Mouse (Mus musculus) forebrain, embryonic 13.5 days (tissue): ENCODE data around the gene Utp11. TPM values are rescaled to one million over a fixed set of nuclear protein-coding genes. Genes with fewer than 3 reads are reported as not detected.

Experiments
- ATAC-seq: fragments of 200-750 bp; cut with Nextera tagmentation; 2 replicates; pipeline ENCODE4 v1.8.0; 2017
- H3K27ac ChIP-seq: fragments of 300-500 bp; sonication (generic); 2 replicates; pipeline ENCODE4 v1.5.1; 2015; ENCODE audit warnings: inconsistent platforms, mild to moderate bottlenecking, moderate library complexity
- H3K27me3 ChIP-seq: fragments of 300-500 bp; sonication (generic); 2 replicates; pipeline ENCODE4 v1.6.1; 2015; ENCODE audit warnings: mild to moderate bottlenecking, inconsistent platforms
- H3K36me3 ChIP-seq: fragments of 300-500 bp; sonication (generic); 2 replicates; pipeline ENCODE4 v1.6.1; 2015; ENCODE audit warnings: mild to moderate bottlenecking, inconsistent platforms; ENCODE audit not compliant: poor library complexity, severe bottlenecking
- H3K4me1 ChIP-seq: fragments of 300-500 bp; sonication (generic); 2 replicates; pipeline ENCODE4 v1.6.1; 2015; ENCODE audit warnings: inconsistent platforms
- H3K4me2 ChIP-seq: fragments of 300-500 bp; sonication (generic); 2 replicates; pipeline ENCODE4 v1.6.1; 2015; ENCODE audit warnings: inconsistent platforms, mild to moderate bottlenecking, moderate library complexity
- H3K4me3 ChIP-seq: fragments of 300-500 bp; sonication (generic); 2 replicates; pipeline ENCODE4 v1.5.1; 2015; ENCODE audit warnings: mild to moderate bottlenecking, inconsistent platforms
- H3K9ac ChIP-seq: fragments of 300-500 bp; sonication (generic); 2 replicates; pipeline ENCODE4 v1.6.1; 2015; ENCODE audit warnings: mild to moderate bottlenecking, inconsistent platforms
- H3K9me3 ChIP-seq: fragments of 300-500 bp; sonication (generic); replicated peaks from 2 replicates; pipeline ENCODE4 v1.6.1; 2016; ENCODE audit warnings: inconsistent platforms
- WGBS: fragments of 180-500 bp; shearing (Covaris S2); methylation state at CpG from one replicate; pipeline ENCODE4 v1.1.7; 2015; 5-methylcytosine and 5-hydroxymethylcytosine counted together
- polyA plus RNA-seq: library from polyadenylated mRNA; unstranded; fragments of >200 nt; fragmentation: Nextera tagmentation; extraction: Ambion mirVana; gene quantifications from 2 replicates; pipeline ENCODE4 v1.2.1, GENCODE M21; 2015

The Utp11 gene
- polyA plus RNA-seq, 1 experiment from 2014 or later, result 59.1 TPM

DNA sequence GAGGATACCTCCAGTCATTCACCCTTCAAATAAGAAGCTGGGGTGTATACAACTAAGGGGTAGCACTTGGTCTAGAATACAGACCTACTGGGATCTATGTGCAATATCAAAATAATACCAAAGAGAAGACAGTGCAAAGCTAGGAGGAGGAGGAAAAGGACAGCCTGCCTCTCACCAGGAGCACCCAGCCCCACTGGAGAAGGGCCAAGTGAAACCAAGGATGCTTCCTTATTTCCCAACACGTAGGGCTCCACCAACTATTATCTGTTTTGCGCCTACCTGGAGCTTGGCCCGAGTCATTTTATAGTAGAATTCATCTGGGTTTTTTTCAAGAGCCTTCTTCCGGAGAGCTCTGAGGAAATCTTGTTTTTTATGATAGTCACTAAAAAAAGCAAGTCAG is 9.9 kb downstream of the Utp11 start:
- no peak for ATAC-seq
- Histone ChIP-seq H3K9ac (no peak overlapping the region), H3K27ac (no peak overlapping the region), H3K4me3 (no peak overlapping the region), H3K9me3 (no peaks in the 10 kb centered on the region), H3K4me1 (no peaks in the 10 kb centered on the region), H3K36me3 (peaks cover 77% of the 10 kb centered on the region), H3K27me3 (no peaks in the 10 kb centered on the region), H3K4me2 (no peak overlapping the region)
- 93% methylated on average over 4 of the region's 4 CpGs for WGBS

DNA sequence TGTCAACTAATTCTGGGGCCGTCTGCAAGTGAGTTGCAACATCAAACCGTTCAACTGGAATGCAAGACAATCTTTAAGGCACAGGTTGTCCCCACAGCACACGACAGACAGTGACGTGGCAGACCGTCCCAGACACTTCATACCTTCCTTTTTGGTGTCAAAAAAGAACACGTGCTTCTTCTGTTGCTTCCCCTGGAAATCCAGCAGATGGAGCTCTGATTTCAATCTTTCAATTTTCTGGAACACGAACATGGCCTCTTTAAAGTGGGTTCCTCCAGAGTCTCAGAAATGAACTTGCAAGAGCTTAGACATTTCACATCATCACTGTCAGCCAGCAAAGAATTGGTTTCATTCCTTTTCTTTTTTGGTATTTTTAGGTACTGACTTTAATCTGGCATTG is 11.1 kb downstream of the Utp11 start:
- 55% methylated on average over 7 of the region's 7 CpGs for WGBS
- no peak for ATAC-seq
- H3K4me2 ChIP-seq, result no peak overlapping the region

DNA sequence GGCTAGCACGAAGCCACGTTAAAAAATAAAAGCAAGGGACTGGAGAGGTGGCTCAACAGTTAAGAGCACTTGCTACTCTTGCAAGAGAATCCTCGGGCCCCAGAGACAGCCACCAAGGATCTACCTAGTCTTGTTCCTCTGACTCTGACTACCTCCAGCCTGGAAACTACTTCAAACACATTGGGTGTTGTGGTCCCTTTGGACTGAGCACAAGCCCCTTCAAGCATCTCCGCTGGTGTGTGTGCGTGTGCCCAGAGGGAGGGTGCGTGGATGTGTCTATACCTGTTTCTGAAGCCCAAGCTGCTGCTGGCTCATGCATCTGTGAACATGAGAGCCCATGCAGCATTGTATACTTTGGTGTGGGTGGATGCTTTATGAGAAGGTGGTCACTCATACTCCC is 17.4 kb downstream of the Utp11 start:
- Histone ChIP-seq H3K27ac (no peak overlapping the region), H3K4me3 (no peak overlapping the region), H3K4me2 (no peak overlapping the region), H3K36me3 (peaks cover 35% of the 10 kb centered on the region), H3K27me3 (peaks cover 19% of the 10 kb centered on the region), H3K9me3 (no peaks in the 10 kb centered on the region), H3K4me1 (peaks cover 39% of the 10 kb centered on the region), H3K9ac (no peak overlapping the region)
- WGBS, result 88% methylated on average over 6 of the region's 6 CpGs
- no peak for ATAC-seq

More for the DNA sequence above, 11.1 kb downstream of the Utp11 start:
- Histone ChIP-seq H3K27me3 (no peaks in the 10 kb centered on the region), H3K9me3 (no peaks in the 10 kb centered on the region), H3K36me3 (peaks cover 80% of the 10 kb centered on the region), H3K27ac (no peak overlapping the region), H3K4me1 (no peaks in the 10 kb centered on the region), H3K9ac (no peak overlapping the region), H3K4me3 (no peak overlapping the region)

DNA sequence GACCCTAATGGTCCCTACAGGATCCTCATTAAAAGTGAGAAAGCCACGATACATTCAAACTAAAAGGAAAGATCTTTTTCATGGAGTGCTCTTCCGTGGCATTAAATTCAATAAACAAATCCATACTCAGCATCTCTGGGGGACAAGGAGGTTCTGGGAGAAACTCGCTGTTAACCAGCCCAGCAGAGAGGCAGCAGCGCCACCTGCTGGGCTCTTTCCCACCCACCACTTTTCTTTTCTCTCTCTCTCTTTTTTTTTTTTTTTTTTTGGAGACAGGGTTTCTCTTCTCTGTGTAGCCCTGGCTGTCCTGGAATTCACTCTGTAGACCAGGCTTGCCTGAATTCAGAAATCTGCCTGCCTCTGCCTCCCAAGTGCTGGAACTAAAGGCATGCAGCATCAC is 18.4 kb downstream of the Utp11 start:
- Histone ChIP-seq H3K9me3 (no peaks in the 10 kb centered on the region), H3K27me3 (peaks cover 28% of the 10 kb centered on the region), H3K9ac (no peak overlapping the region), H3K4me1 (peaks cover 39% of the 10 kb centered on the region), H3K36me3 (peaks cover 26% of the 10 kb centered on the region), H3K27ac (no peak overlapping the region), H3K4me3 (no peak overlapping the region), H3K4me2 (no peak overlapping the region)
- 2% methylated on average over 4 of the region's 4 CpGs for WGBS
- no peak for ATAC-seq

DNA sequence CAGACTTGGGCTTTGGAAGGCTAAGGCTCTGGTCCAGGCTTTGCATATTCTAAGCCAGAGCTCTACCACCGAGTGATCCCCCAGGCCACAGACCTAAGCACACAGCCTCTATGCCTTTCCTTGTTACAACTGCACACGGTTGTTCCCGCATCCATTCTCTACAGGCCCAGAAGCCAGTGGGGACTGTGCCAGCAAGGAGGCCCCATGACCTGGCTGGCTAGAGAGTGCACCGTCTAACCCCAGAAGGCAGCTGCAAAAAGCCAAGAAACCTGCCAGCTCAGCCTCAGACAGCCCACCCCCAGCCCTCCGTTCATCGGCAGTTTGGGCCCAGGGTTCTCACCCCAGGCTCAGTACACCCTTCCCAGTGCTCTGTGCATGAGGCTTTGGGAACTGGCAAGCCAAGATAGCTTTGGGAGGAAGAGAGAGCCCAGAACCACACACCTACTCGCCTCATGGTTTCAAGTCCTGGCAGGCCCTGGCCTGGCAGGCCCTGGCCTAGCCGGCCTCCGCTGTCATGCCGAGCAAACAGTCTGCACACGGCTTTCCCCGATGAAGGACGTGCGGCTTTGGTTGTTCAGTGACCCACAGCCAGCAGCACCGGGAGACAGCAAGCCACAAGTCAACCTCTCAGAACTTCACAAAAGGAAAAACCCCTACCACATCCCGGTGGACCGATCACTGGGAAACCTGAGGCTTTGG is 18.9 kb downstream of the Utp11 start:
- peaks cover 29% of the 10 kb centered on the region for H3K27me3 ChIP-seq
- H3K4me3 ChIP-seq, result no peak overlapping the region
- H3K4me1 ChIP-seq, result peaks cover 39% of the 10 kb centered on the region
- 47% methylated on average over 17 of the region's 17 CpGs for WGBS
- peaks cover 20% of the 10 kb centered on the region for H3K36me3 ChIP-seq
- no peaks in the 10 kb centered on the region for H3K9me3 ChIP-seq
- no peak overlapping the region for H3K4me2 ChIP-seq
- ATAC-seq, result no peak
- no peak overlapping the region for H3K27ac ChIP-seq
- peak overlapping the region; percentile 17; the same call in 1 of the 2 replicates for H3K9ac ChIP-seq

DNA sequence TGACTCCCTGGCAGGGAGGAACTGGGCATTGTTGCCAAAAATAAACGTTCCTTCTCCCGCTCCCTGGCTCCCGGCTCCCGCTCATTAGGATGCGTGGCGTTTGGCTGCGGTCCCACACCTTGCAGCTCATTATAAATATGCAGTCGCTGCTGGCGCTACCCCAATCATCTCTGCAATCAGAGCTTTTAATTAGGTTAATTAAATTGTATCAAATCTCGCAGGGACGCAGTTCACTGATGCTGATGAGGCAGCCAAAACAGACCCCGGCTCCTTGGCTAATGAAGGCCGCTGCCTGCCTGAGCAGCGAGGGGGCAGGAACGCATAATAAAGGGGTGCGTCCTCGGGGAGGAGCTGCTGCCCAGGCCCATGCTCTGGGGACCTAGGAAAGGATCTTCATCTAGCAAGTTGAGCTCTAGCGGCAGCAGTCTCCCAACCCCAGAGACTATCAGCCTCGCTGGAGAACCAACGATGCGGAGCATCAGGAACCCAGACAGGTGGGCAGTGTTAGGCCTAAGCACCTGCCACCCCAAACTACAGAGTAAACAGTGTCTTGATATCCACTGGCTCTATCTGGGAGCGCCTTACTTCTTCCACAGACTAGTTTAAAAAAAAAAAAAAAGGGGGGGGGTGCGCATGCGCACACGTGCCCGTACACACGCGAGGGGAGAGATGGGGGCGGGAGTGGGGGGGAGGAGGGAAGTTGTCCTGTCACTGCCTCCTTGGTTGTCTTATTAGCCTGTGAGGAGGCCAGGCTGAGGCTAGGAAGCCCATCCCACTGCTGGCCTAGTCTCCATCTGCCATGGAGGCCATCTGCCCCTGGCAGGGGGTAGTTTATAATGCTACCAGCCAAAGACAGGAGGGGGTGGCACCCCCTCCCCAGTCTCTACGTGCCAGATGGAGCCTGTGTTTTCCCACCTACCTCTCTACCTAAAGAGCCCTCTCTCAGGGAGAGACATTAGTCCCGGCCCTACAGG is 20.8 kb downstream of the Utp11 start:
- WGBS, result 1% methylated on average over 24 of the region's 31 CpGs

DNA sequence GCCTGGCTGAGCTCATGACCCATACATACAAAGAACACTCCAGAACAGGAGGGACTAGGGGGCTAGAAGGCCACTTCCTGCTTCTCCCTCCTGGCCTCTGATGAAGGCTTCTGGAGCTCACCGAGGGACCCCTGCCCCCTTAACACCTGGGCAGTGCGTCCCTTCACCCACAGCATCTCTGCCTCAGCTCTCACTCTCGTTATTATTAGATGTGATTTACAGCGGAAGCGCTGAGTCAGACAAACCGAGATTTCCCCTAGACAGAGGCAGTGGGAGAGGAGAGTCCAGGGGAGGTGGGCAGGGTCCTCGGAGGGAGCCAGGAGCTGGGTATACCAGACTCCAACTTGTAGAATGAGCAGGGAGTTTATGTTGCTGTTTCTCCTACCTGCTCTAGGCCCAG is 21.8 kb downstream of the Utp11 start:
- H3K4me3 ChIP-seq, result no peak overlapping the region
- H3K36me3 ChIP-seq, result no peaks in the 10 kb centered on the region
- H3K4me1 ChIP-seq, result peaks cover 56% of the 10 kb centered on the region
- peak overlapping the region; percentile 88 for H3K27ac ChIP-seq
- WGBS, result 25% methylated on average over 7 of the region's 7 CpGs
- no peak for ATAC-seq
- H3K9ac ChIP-seq, result 0 out of 2 replicates have a peak overlapping the region, but pooled peaks have one; percentile 19
- peaks cover 55% of the 10 kb centered on the region for H3K27me3 ChIP-seq
- peak overlapping the region; percentile 56 for H3K4me2 ChIP-seq
- H3K9me3 ChIP-seq, result no peaks in the 10 kb centered on the region

More for the DNA sequence above, 20.8 kb downstream of the Utp11 start:
- Histone ChIP-seq H3K4me2 (peak overlapping the region; percentile 56), H3K27ac (peak overlapping the region; percentile 88), H3K9me3 (no peaks in the 10 kb centered on the region), H3K27me3 (peaks cover 45% of the 10 kb centered on the region), H3K4me1 (peaks cover 49% of the 10 kb centered on the region), H3K36me3 (peaks cover 6% of the 10 kb centered on the region), H3K4me3 (peak overlapping the region; percentile 15; the same call in 1 of the 2 replicates), H3K9ac (0 out of 2 replicates have a peak overlapping the region, but pooled peaks have one; percentile 19)
- ATAC-seq, result peak; percentile 84

DNA sequence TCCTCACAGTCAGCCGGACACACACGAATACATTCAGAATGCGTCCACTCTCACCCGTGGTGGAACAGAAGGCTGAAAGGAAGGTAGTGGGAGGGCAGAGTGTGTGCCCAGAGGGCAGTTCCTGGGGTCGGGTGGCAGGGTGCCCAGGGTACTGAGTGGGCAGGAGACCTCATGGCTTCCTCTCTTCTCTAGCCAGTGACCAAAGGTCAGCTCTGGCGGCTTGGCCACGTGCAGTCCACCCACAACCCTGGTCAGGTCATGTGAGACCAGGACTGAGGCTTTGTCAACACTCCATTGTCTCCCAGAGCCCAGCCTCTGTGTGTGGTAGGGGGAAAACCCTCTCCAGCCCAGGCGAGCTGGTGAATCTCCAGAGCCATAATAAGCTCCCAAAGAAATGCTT is 23.2 kb downstream of the Utp11 start:
- Histone ChIP-seq H3K36me3 (no peaks in the 10 kb centered on the region), H3K4me2 (no peak overlapping the region), H3K4me3 (no peak overlapping the region), H3K27ac (no peak overlapping the region), H3K9ac (no peak overlapping the region), H3K27me3 (peaks cover 68% of the 10 kb centered on the region), H3K9me3 (no peaks in the 10 kb centered on the region), H3K4me1 (peaks cover 56% of the 10 kb centered on the region)
- 76% methylated on average over 8 of the region's 8 CpGs for WGBS
- ATAC-seq, result no peak

DNA sequence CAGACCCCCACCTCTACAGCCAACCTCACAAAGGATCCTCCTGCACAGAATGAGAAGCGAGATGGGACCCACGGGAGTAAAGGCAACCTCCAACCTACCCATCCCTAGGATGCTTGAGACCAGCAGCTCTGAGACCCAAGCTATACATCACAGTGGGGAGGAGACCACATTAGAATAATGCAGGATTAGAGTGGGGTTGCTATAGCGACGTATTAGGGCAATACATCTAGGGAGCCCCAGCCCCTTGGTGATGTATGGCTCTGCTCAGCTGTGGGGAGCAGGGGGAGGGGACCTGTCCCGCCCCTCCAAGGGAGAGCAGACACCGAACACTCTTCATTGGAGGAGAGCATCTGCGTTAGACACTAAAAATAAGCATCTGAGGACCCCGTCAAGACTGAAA is 25.3 kb downstream of the Utp11 start:
- Histone ChIP-seq H3K4me3 (no peak overlapping the region), H3K9ac (peak overlapping the region; percentile 43; the same call in 1 of the 2 replicates), H3K27me3 (peaks cover 74% of the 10 kb centered on the region), H3K27ac (no peak overlapping the region), H3K36me3 (no peaks in the 10 kb centered on the region), H3K4me2 (no peak overlapping the region), H3K9me3 (no peaks in the 10 kb centered on the region), H3K4me1 (peaks cover 56% of the 10 kb centered on the region)
- peak; percentile 9; the same call in 1 of the 2 replicates for ATAC-seq
- WGBS, result 4% methylated on average over 8 of the region's 8 CpGs

DNA sequence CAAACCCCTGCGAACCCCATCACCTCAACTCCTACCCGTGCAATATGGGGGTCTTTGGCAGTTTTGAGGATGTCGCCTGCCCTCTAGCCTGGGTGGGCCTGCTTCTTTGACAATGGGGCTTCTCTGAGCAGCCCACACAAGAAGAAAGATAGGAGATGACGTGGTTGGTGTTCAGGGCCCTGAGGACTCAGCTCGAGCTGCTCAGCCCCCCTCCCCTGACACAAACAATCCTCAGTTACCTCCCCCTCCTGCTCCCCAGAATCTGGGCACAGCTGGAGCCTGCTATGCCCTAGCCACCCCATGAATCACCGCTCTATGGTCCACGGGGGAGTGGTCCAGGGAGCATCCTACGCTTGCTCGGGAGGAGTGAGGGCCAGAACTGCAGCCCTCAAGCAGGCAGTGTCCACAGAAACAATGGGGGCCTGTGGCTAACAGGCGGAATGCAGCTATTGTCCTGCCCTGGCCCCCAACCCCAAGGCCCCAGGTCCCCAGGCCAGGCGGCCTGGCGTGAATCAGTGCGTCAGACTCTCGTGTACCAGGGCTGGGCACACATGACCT is 25.8 kb downstream of the Utp11 start:
- Histone ChIP-seq H3K27ac (no peak overlapping the region), H3K4me3 (no peak overlapping the region), H3K4me2 (no peak overlapping the region), H3K27me3 (peaks cover 79% of the 10 kb centered on the region), H3K36me3 (no peaks in the 10 kb centered on the region), H3K9me3 (no peaks in the 10 kb centered on the region), H3K9ac (peak overlapping the region; percentile 43; the same call in 1 of the 2 replicates), H3K4me1 (peaks cover 56% of the 10 kb centered on the region)
- 17% methylated on average over 14 of the region's 14 CpGs for WGBS
- no peak for ATAC-seq

DNA sequence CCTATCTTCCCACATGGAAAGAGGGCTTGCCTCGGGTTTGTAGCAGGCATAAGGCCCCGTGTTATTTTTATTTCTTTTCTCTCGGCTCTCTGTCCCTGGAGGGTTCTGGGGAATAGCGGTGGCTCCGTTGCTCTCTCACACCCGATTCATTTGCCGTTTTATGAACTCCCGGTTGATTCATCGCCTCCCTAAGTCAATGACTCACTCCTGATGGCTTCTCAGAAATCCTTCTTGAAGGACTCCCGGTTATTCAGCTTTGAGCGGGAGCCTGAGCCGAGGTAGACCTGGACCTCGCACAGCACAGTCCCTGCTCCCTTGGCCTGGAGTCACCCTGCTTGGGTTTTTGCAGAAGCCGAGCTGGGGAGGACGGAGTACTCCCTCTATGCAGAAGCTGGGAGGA is 28.8 kb downstream of the Utp11 start:
- 70% methylated on average over 15 of the region's 15 CpGs for WGBS
- Histone ChIP-seq H3K27me3 (peaks cover 88% of the 10 kb centered on the region), H3K36me3 (no peaks in the 10 kb centered on the region), H3K27ac (peak overlapping the region; percentile 76), H3K4me3 (no peak overlapping the region), H3K9me3 (no peaks in the 10 kb centered on the region), H3K4me2 (peak overlapping the region; percentile 38), H3K9ac (0 out of 2 replicates have a peak overlapping the region, but pooled peaks have one; percentile 43), H3K4me1 (peaks cover 61% of the 10 kb centered on the region)
- ATAC-seq, result peak; percentile 20; the same call in 1 of the 2 replicates
